Mouse (Mus musculus) forebrain, embryonic 14.5 days (tissue): ENCODE data around the gene Sfswap. TPM values are rescaled to one million over a fixed set of nuclear protein-coding genes. Genes with fewer than 3 reads are reported as not detected.
"Not testable (repeated sequence)": the region's sequence is repeated elsewhere in the genome, so short reads cannot be mapped to it uniquely, and the experiment has no call there.

Experiments used
- ATAC-seq: fragments of 200-750 bp; cut with Nextera tagmentation; 2 replicates; pipeline ENCODE4 v1.8.0; 2017; ENCODE audit warnings: mild to moderate bottlenecking, moderate library complexity
- DNase-seq: peaks from one replicate; pipeline ENCODE4 v3.0.0-alpha.2; 2015; ENCODE audit warnings: low spot score
- H3K27ac ChIP-seq: fragments of 300-500 bp; sonication (generic); 2 replicates; pipeline ENCODE4 v1.5.1; 2014; ENCODE audit warnings: low read depth, mild to moderate bottlenecking, control low read depth, low read length, moderate library complexity
- H3K27me3 ChIP-seq: fragments of 300-500 bp; sonication (generic); replicated peaks from 2 replicates; pipeline ENCODE4 v1.6.1; 2014; ENCODE audit warnings: low read length, control low read depth, mixed read lengths; ENCODE audit not compliant: control insufficient read depth, insufficient read depth
- H3K36me3 ChIP-seq: fragments of 300-500 bp; sonication (generic); 2 replicates; pipeline ENCODE4 v1.6.1; 2014; ENCODE audit warnings: low read length, control low read depth; ENCODE audit not compliant: control insufficient read depth, insufficient read depth
- H3K4me1 ChIP-seq: fragments of 300-500 bp; sonication (generic); 2 replicates; pipeline ENCODE4 v1.6.1; 2014; ENCODE audit warnings: antibody characterized with exemption, low read length, control low read depth; ENCODE audit not compliant: control insufficient read depth, insufficient read depth
- H3K4me2 ChIP-seq: fragments of 300-500 bp; sonication (generic); 2 replicates; pipeline ENCODE4 v1.6.1; 2014; ENCODE audit warnings: mild to moderate bottlenecking, control low read depth, low read length
- H3K4me3 ChIP-seq: fragments of 300-500 bp; sonication (generic); 2 replicates; pipeline ENCODE4 v1.5.1; 2014; ENCODE audit warnings: low read depth, low read length, control low read depth
- H3K9ac ChIP-seq: fragments of 300-500 bp; sonication (generic); 2 replicates; pipeline ENCODE4 v1.6.1; 2014; ENCODE audit warnings: mild to moderate bottlenecking, low read length, control low read depth, moderate library complexity
- H3K9me3 ChIP-seq: fragments of 300-500 bp; sonication (generic); replicated peaks from 2 replicates; pipeline ENCODE4 v1.6.1; 2016; ENCODE audit warnings: low read length, control low read depth, mixed read lengths; ENCODE audit not compliant: control insufficient read depth
- WGBS: fragments of 180-500 bp; shearing (Covaris S2); extraction: QIAGEN DNeasy Blood & Tissue Kit; methylation state at CpG from one replicate; pipeline ENCODE4 v1.1.7; 2014; 5-methylcytosine and 5-hydroxymethylcytosine counted together
- polyA plus RNA-seq: library from polyadenylated mRNA; unstranded; fragments of >200 nt; fragmentation: Nextera tagmentation; extraction: Ambion mirVana; gene quantifications from 2 replicates; pipeline ENCODE4 v1.2.1, GENCODE M21; 2014

The Sfswap gene
- polyA plus RNA-seq, 1 experiment from 2014 or later: 37.7 TPM

GRCm38 (mm10) chr5:129620600-129620999 lies 119.6 kb downstream of the Sfswap start:
- ATAC-seq, H3K9ac ChIP-seq: not testable (repeated sequence)
- 65% methylated on average over 9 of the region's 9 CpGs for WGBS

More at GRCm38 (mm10) chr5:129620600-129620999, 119.6 kb downstream of the Sfswap start:
- H3K27ac ChIP-seq, H3K36me3 ChIP-seq, H3K9me3 ChIP-seq, H3K4me2 ChIP-seq, H3K4me3 ChIP-seq, DNase-seq, H3K27me3 ChIP-seq, H3K4me1 ChIP-seq: not testable (repeated sequence)

Other genes with a start within 250 kb of the Sfswap start
- 7.9 and 9.8 TPM in 2 replicates for gene Mmp17, start 82.9 kb downstream of the Sfswap start, polyA plus RNA-seq
- gene Zfp11, start 168.9 kb downstream of the Sfswap start, polyA plus RNA-seq: 5.3 and 7.8 TPM in 2 replicates
- not detected in 2 replicates for gene Sept14, start 207.3 kb downstream of the Sfswap start, polyA plus RNA-seq
- 231 and 240 TPM in 2 replicates for gene Mrps17, start 214.3 kb downstream of the Sfswap start, polyA plus RNA-seq
- gene Nipsnap2, start 223.8 kb downstream of the Sfswap start, polyA plus RNA-seq: 78.9 and 79.4 TPM in 2 replicates